Mouse (Mus musculus) left cerebral cortex, adult 2 months (tissue): Measurements from ENCODE around the gene Rad54l2. TPM values are rescaled to one million over a fixed set of nuclear protein-coding genes. Genes with fewer than 3 reads are reported as not detected.

Experiments
- DNase-seq, 2 experiments: peaks; one replicate each; pipeline ENCODE4 v3.0.0; 2021 to 2022; ENCODE audit warnings: low spot score in 2 of 2, mixed read lengths in 1 of 2; ENCODE audit errors: extremely low spot score in 1 of 2
- H3K27ac ChIP-seq: fragments of 200-600 bp; 2 replicates; pipeline ENCODE4 v1.8.1; 2022
- H3K4me3 ChIP-seq: fragments of 200-600 bp; 2 replicates; pipeline ENCODE4 v1.8.1; 2022
- CTCF ChIP-seq: fragments of 200-600 bp; IDR thresholded peaks from 2 replicates; pipeline ENCODE4 v1.8.1; 2022; ENCODE audit warnings: antibody characterized with exemption, mild to moderate bottlenecking, moderate library complexity
- intact Hi-C: fragments of 180-260 bp; cut with DNase I; formaldehyde crosslinking; loops from one replicate; pipeline ENCODE4 v1.15.1; 2025
- total RNA-seq, 2 experiments: library from RNA; stranded (reverse); gene quantifications; 2 replicates each; pipeline ENCODE4 v1.2.3; 2021

Rad54l2 gene
- total RNA-seq, 2 experiments from 2014 or later = 17.6 to 18.0 TPM

GRCm38 (mm10) chr9:106739056-106739455 lies 49.9 kb downstream of the Rad54l2 start:
- no peak for TF ChIP-seq CTCF
- Histone ChIP-seq H3K4me3 (no peak overlapping the region), H3K27ac (no peak overlapping the region)
- intact Hi-C loops = no loop called here
- DNase-seq = no peak

GRCm38 (mm10) chr9:106738199-106738985 lies 50.6 kb downstream of the Rad54l2 start:
- no peak overlapping the region for H3K27ac ChIP-seq
- no peak for TF ChIP-seq CTCF
- intact Hi-C loops = no loop called here

GRCm38 (mm10) chr9:106733690-106734089 lies 55.3 kb downstream of the Rad54l2 start:
- no peak for TF ChIP-seq CTCF
- DNase-seq = no peak
- intact Hi-C loops = loop anchor here (5.0 kb wide), 1 partner anchor 54 kb away; the partner anchor contains the start of gene Rad54l2
- Histone ChIP-seq H3K27ac (no peak overlapping the region), H3K4me3 (no peak overlapping the region)

More at GRCm38 (mm10) chr9:106738199-106738985, 50.6 kb downstream of the Rad54l2 start:
- no peak for DNase-seq
- H3K4me3 ChIP-seq = no peak overlapping the region

GRCm38 (mm10) chr9:106729416-106729815 lies 59.6 kb downstream of the Rad54l2 start:
- intact Hi-C loops = no loop called here
- no peak for TF ChIP-seq CTCF
- no peak overlapping the region for H3K27ac ChIP-seq
- H3K4me3 ChIP-seq = no peak overlapping the region
- no peak for DNase-seq

GRCm38 (mm10) chr9:106726891-106727290 lies 62.1 kb downstream of the Rad54l2 start:
- H3K27ac ChIP-seq = no peak overlapping the region
- H3K4me3 ChIP-seq = no peak overlapping the region
- intact Hi-C loops = no loop called here
- no peak for DNase-seq
- no peak for TF ChIP-seq CTCF

- intact Hi-C loops = no loop called here
- Histone ChIP-seq H3K27ac (no peak overlapping the region), H3K4me3 (no peak overlapping the region)
- no peak for TF ChIP-seq CTCF
- no peak for DNase-seq
Measured at GRCm38 (mm10) chr9:106725435-106725834, 63.6 kb downstream of the Rad54l2 start.

GRCm38 (mm10) chr9:106724864-106725263 lies 64.1 kb downstream of the Rad54l2 start:
- intact Hi-C loops = no loop called here
- no peak for TF ChIP-seq CTCF
- Histone ChIP-seq H3K27ac (no peak overlapping the region), H3K4me3 (no peak overlapping the region)
- DNase-seq = no peak

- no peak for DNase-seq
- no peak overlapping the region for H3K27ac ChIP-seq
- intact Hi-C loops = no loop called here
- TF ChIP-seq CTCF = no peak
- no peak overlapping the region for H3K4me3 ChIP-seq
Measured at GRCm38 (mm10) chr9:106716729-106717128, 72.3 kb downstream of the Rad54l2 start.

GRCm38 (mm10) chr9:106716232-106716631 lies 72.8 kb downstream of the Rad54l2 start:
- no peak for TF ChIP-seq CTCF
- Histone ChIP-seq H3K27ac (no peak overlapping the region), H3K4me3 (no peak overlapping the region)
- intact Hi-C loops = no loop called here
- DNase-seq = no peak

GRCm38 (mm10) chr9:106712470-106712869 lies 76.5 kb downstream of the Rad54l2 start:
- Histone ChIP-seq H3K27ac (no peak overlapping the region), H3K4me3 (no peak overlapping the region)
- no peak for TF ChIP-seq CTCF
- intact Hi-C loops = no loop called here
- no peak for DNase-seq

- intact Hi-C loops = no loop called here
- TF ChIP-seq CTCF = no peak
- DNase-seq = no peak
- H3K4me3 ChIP-seq = no peak overlapping the region
- no peak overlapping the region for H3K27ac ChIP-seq
Measured at GRCm38 (mm10) chr9:106692973-106693481, 96.0 kb downstream of the Rad54l2 start.

- TF ChIP-seq CTCF = no peak
- no peak overlapping the region for H3K4me3 ChIP-seq
- DNase-seq = no peak
- no peak overlapping the region for H3K27ac ChIP-seq
- intact Hi-C loops = loop anchor here (10.0 kb wide), 1 partner anchor 606 kb away; the partner anchor contains the start of gene Cish
Measured at GRCm38 (mm10) chr9:106688834-106689233, 100.2 kb downstream of the Rad54l2 start.
